15 mouse cellular contexts compared by ENCODE assay signal in the genomic region with DNA sequence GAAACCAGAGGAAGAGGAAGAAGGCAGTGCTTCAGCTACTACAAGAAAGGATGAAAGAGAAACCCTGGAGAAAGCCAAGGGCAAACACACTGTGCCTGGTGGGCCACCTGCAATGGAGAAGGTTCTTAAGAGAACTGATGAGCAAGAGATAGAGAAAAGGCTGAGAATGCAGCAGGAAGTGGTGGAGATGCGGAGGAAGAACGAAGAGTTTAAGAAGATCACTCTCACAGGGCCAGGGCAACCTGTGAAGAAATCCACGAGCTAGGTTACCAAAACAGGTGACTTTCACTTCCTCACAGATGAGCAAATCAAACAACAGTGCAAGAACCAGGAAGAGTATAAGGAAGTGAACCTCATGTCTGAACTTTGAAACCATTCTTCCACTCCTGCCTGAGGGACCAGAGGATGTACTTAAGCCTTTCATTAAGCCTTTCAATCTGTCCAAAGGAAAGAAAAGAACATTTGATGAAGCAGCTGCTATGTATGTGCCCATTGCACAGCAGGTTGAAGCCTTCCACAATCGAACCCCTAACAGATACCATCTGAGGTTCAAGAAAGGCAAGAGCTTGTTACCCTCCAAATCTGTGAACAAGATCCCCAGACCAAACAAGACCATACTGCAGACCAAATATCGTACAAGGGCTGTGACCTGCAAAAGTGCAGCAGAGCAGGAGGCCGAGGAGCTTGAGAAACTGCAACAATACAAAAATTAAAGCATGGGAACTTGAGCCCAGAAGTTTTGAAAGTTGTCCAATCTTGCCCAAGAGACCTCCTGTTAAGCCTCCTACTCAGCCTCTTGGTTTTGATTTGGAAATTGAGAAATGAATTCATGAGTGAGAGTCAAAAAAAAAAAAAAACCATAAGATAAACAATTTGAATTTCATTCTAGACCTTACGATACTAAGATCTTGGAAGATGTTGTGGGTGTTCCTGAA.
DNase-seq lines count a peak whose midpoint lies in the region.
"Had no signal": no experiment of that assay in that cellular context is flagged by ENCODE, and none has a peak within 500 bp of the region (broad histone marks: within the 10 kb centered on the region; RNA-seq: fewer than 3 reads in every experiment).

No protein-coding gene starts in this region.

- DNase-seq in B cell, adult 2 months = peak; percentile 17 to 19
- DNase-seq in NIH3T3 (ENCODE audit: low read depth) = peak; percentile 41
- peak; percentile 1 for DNase-seq in naive thymus-derived CD4-positive, alpha-beta T cell, adult 2 months (ENCODE audit: low read depth)
- peak; percentile 39 for DNase-seq in thymus, postnatal 25 days
- DNase-seq in retina, postnatal 1 day = no peak
- no peak for DNase-seq in gastrocnemius, postnatal 14 days
- DNase-seq in heart, adult 18-20 months = no peak
- DNase-seq: cerebellum, adult 18-20 months; cerebellum, postnatal 14 days; heart, postnatal 10 days; kidney, adult 11 months; kidney, postnatal 4 days; layer of hippocampus, adult 9-11 months; lung, embryonic 14.5 days; lung, postnatal 36 days had no signal

- intact Hi-C loops in gastrocnemius, postnatal 14 days (cut with DNase I; ENCODE audit: low total_unique reads) = no loop called here

Comparison
In these comparisons a context has a peak if more than half of its experiments do, and no peak if none do; other contexts are left out.
1. DNase-seq: peak in B cell, adult 2 months (2 of 2), NIH3T3 (single experiment), naive thymus-derived CD4-positive, alpha-beta T cell, adult 2 months (single experiment) and thymus, postnatal 25 days (single experiment); none in retina, postnatal 1 day (single experiment), gastrocnemius, postnatal 14 days (single experiment) and heart, adult 18-20 months (0 of 2).